Mouse (Mus musculus) embryonic facial prominence, embryonic 15.5 days (tissue): ENCODE results near the gene Stbd1. TPM values are rescaled to one million over a fixed set of nuclear protein-coding genes. Genes with fewer than 3 reads are reported as not detected.

ENCODE experiments used
- polyA plus RNA-seq: library from polyadenylated mRNA; unstranded; fragments of >200 nt; fragmentation: Nextera tagmentation; extraction: Ambion mirVana; gene quantifications from 2 replicates; pipeline ENCODE4 v1.2.1, GENCODE M21; 2015

Gene Stbd1
- polyA plus RNA-seq, 1 experiment from 2014 or later, result 24.6 TPM

Other genes starting within 250 kb of the Stbd1 start
- gene Nup54, start 167.8 kb upstream of the Stbd1 start, polyA plus RNA-seq, result 38.9 and 40.0 TPM in 2 replicates
- 11.9 and 12.4 TPM in 2 replicates for gene Scarb2, start 96.2 kb upstream of the Stbd1 start, polyA plus RNA-seq
- 4.7 and 9.4 TPM in 2 replicates for gene Fam47e, start 48.0 kb upstream of the Stbd1 start, polyA plus RNA-seq
- 1.1 TPM in 2 replicates for gene Ccdc158, start 72.2 kb downstream of the Stbd1 start, polyA plus RNA-seq
- gene Shroom3, start 80.4 kb downstream of the Stbd1 start, polyA plus RNA-seq, result 3.9 and 4.1 TPM in 2 replicates